Mouse (Mus musculus): ENCODE measurements at regions not wholly inside any gene's neighbourhood (a gene's known extent, or its start where the extent isn't known, plus 50 kb on each side); places are given as distances from the start of the nearest gene placed in this dataset.
A peak's percentile ranks its signal among the peaks of the same experiment; 100 is the strongest.

DNA sequence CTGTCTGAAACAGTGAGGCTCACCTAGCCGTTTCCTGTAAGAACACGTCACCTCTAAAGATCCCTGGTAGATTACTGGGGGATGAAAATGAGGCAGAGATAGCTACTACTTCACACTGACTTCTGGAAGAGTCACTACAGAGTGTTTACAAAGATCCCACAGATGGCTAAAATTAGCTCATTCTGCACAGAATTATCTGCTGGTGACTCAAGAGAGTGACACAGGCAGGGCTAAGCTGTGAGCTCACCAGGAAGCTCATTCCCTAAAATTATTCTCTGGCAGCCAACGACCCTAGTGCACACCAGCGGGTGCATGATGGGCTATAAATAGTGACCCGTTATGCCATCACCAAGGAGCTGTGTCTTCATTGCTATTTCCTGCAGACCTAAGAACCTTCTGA lies 53.2 kb upstream of the Ddah1 start:
- Histone ChIP-seq H3K27me3 (ENCODE audit: control insufficient read depth, insufficient read depth, low read depth, low read length) (no peaks in the 10 kb centered on the region), H3K36me3 (ENCODE audit: control insufficient read depth, insufficient read depth) (no peaks in the 10 kb centered on the region), H3K4me3 (ENCODE audit: low read depth, low read length) (no peak overlapping the region), H3K4me1 (ENCODE audit: control insufficient read depth, low read depth, low read length) (no peaks in the 10 kb centered on the region), H3K9ac (ENCODE audit: low read depth, low read length) (no peak overlapping the region), H3K4me2 (ENCODE audit: low read depth, low read length) (no peak overlapping the region), H3K9me3 (replicated peaks; ENCODE audit: control insufficient read depth, low read length) (no peaks in the 10 kb centered on the region), H3K27ac (ENCODE audit: low read length) (no peak overlapping the region)
- 47% methylated on average over 5 of the region's 5 CpGs for WGBS (ENCODE audit: insufficient replicate concordance)
- ATAC-seq (ENCODE audit: low read depth), result no peak

DNA sequence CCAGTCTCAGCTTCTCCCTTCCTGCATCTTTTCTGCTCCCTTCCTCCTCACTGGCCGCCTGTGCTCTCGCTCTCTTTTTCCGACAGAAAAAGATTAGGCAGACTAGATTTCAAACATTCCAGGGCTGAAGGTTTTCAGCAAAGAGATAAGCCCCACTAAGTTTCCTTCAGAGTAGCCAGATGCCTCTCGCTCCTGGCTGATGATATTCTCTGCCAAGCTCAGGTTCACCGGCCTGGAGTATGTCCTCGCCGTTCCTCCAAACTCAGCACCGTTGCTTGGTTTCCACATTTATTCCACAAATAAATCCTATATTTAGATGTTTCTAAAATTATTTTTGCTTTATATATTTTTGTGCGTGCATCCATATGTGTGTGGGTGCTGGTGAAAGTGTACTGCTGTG lies 54.3 kb upstream of the Ccn1 start:
- H3K36me3 ChIP-seq (ENCODE audit: control insufficient read depth, insufficient read depth), result no peaks in the 10 kb centered on the region
- no peaks in the 10 kb centered on the region for H3K9me3 ChIP-seq (replicated peaks; ENCODE audit: control insufficient read depth, low read length)
- no peak overlapping the region for H3K9ac ChIP-seq (ENCODE audit: low read depth, low read length)
- H3K4me1 ChIP-seq (ENCODE audit: control insufficient read depth, low read depth, low read length), result no peaks in the 10 kb centered on the region
- no peak overlapping the region for H3K27ac ChIP-seq (ENCODE audit: low read length)
- no peak overlapping the region for H3K4me3 ChIP-seq (ENCODE audit: low read depth, low read length)
- ATAC-seq (ENCODE audit: low read depth), result no peak
- H3K4me2 ChIP-seq (ENCODE audit: low read depth, low read length), result no peak overlapping the region
- WGBS (ENCODE audit: insufficient replicate concordance), result 57% methylated on average over 9 of the region's 9 CpGs
- no peaks in the 10 kb centered on the region for H3K27me3 ChIP-seq (ENCODE audit: control insufficient read depth, insufficient read depth, low read depth, low read length)

DNA sequence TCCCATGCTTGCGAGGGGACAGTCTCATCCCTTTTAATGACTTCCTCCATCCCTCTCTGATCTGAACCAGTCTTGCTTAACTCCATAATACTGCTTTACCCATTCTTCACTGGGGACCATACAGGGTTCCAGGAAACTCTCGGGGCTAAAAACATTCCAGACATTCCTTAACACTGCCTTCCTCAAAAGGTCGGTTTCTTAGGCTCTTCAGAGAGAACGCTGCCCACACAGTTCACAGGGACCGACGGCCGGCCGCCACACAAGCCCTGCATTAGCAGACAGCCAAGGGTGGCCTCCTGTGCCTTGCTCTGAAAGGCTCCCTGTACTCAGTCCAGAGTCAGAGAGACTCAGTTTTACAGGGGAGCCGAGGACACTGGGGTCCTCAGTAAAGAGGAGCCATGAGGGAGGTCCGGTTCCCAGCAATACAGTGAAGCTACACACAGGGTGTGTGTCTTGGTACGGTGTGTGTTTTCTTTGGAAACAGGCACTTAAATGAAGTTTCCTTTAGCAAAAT lies 53.7 kb upstream of the Ccn1 start:
- H3K27me3 ChIP-seq (ENCODE audit: control insufficient read depth, insufficient read depth, low read depth, low read length), result no peaks in the 10 kb centered on the region
- H3K27ac ChIP-seq (ENCODE audit: low read length), result no peak overlapping the region
- no peak overlapping the region for H3K9ac ChIP-seq (ENCODE audit: low read depth, low read length)
- H3K4me3 ChIP-seq (ENCODE audit: low read depth, low read length), result no peak overlapping the region
- no peak for ATAC-seq (ENCODE audit: low read depth)
- WGBS (ENCODE audit: insufficient replicate concordance), result 32% methylated on average over 11 of the region's 11 CpGs
- H3K4me1 ChIP-seq (ENCODE audit: control insufficient read depth, low read depth, low read length), result no peaks in the 10 kb centered on the region
- H3K9me3 ChIP-seq (replicated peaks; ENCODE audit: control insufficient read depth, low read length), result no peaks in the 10 kb centered on the region
- H3K36me3 ChIP-seq (ENCODE audit: control insufficient read depth, insufficient read depth), result no peaks in the 10 kb centered on the region
- no peak overlapping the region for H3K4me2 ChIP-seq (ENCODE audit: low read depth, low read length)

DNA sequence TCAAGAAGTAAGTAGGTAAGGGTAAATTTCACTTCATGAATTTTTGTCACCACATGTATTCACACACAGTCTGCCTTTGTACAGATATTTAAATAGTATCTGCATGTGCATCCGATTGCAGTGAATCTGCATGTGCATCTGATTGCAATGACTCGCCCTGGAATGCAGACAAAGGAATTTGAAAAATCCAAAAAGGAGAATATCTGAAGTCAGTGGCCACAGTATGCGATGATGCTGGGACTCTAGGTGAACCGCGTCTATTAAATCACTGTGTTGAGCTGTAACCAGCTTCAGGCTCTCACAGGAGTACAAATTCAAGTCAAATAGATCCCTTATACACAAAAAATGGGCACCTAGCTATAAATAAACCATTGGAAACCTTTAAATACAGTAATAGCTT lies 53.0 kb upstream of the Ccn1 start:
- 65% methylated on average over 5 of the region's 5 CpGs for WGBS (ENCODE audit: insufficient replicate concordance)
- Histone ChIP-seq H3K9me3 (replicated peaks; ENCODE audit: control insufficient read depth, low read length) (no peaks in the 10 kb centered on the region), H3K36me3 (ENCODE audit: control insufficient read depth, insufficient read depth) (no peaks in the 10 kb centered on the region), H3K4me2 (ENCODE audit: low read depth, low read length) (no peak overlapping the region), H3K27ac (ENCODE audit: low read length) (no peak overlapping the region), H3K27me3 (ENCODE audit: control insufficient read depth, insufficient read depth, low read depth, low read length) (no peaks in the 10 kb centered on the region), H3K4me1 (ENCODE audit: control insufficient read depth, low read depth, low read length) (no peaks in the 10 kb centered on the region), H3K4me3 (ENCODE audit: low read depth, low read length) (no peak overlapping the region), H3K9ac (ENCODE audit: low read depth, low read length) (no peak overlapping the region)
- no peak for ATAC-seq (ENCODE audit: low read depth)

DNA sequence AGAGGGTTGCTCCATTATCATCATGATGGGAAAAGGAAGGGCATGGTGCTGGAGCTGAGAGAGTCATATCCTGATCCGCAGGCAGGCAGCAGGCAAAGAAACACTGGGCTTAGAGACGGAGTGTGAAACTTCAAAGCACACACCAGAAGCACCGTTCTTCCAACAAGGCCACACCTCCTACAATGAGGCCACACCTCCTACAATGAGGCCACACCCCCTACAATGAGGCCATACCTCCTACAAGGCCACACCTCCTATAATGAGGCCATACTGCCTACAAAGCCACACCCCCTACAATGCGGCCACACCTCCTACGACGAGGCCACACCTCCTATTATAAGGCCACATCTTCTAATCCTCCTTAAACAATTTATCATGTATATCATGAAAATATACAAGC lies 52.2 kb upstream of the Ccn1 start:
- Histone ChIP-seq H3K27ac (ENCODE audit: low read length) (no peak overlapping the region), H3K27me3 (ENCODE audit: control insufficient read depth, insufficient read depth, low read depth, low read length) (no peaks in the 10 kb centered on the region), H3K4me2 (ENCODE audit: low read depth, low read length) (no peak overlapping the region), H3K4me1 (ENCODE audit: control insufficient read depth, low read depth, low read length) (no peaks in the 10 kb centered on the region), H3K9ac (ENCODE audit: low read depth, low read length) (no peak overlapping the region), H3K36me3 (ENCODE audit: control insufficient read depth, insufficient read depth) (no peaks in the 10 kb centered on the region), H3K9me3 (replicated peaks; ENCODE audit: control insufficient read depth, low read length) (no peaks in the 10 kb centered on the region), H3K4me3 (ENCODE audit: low read depth, low read length) (no peak overlapping the region)
- 59% methylated on average over 6 of the region's 6 CpGs for WGBS (ENCODE audit: insufficient replicate concordance)
- peak; percentile 30; the same call in 1 of the 2 replicates for ATAC-seq (ENCODE audit: low read depth)
